Mouse (Mus musculus) bone marrow, adult 2 months (tissue): Measurements from ENCODE around the gene Gm4553.

Source experiments
- CTCF ChIP-seq: fragments of 200-500 bp; IDR thresholded peaks from 2 replicates; pipeline ENCODE4 v1.5.1; 2011; ENCODE audit warnings: low read length, control low read depth; ENCODE audit not compliant: control insufficient read depth, insufficient read depth
- POLR2A ChIP-seq: fragments of 200-500 bp; IDR thresholded peaks from 2 replicates; pipeline ENCODE4 v1.6.1; 2011; ENCODE audit warnings: low read depth, mild to moderate bottlenecking, control low read depth, low read length, borderline replicate concordance; ENCODE audit not compliant: control insufficient read depth

GRCm38 (mm10) chr7:142148633-142149032 lies 16.9 kb downstream of the Gm4553 start:
- TF ChIP-seq CTCF (no peak), POLR2A (no peak)
